Mouse (Mus musculus): ENCODE data around the gene Vax2.

The Vax2 gene

GRCm38 (mm10) chr6:83768485-83768884 lies 57.4 kb downstream of the Vax2 start:
- DNase-seq, result no peak

- DNase-seq, result no peak
These were observed 63.1 kb downstream of the Vax2 start for GRCm38 (mm10) chr6:83774126-83774525.

- DNase-seq, result peak; percentile 34 to 36
These were observed 63.9 kb downstream of the Vax2 start for GRCm38 (mm10) chr6:83774781-83775563.

DNA sequence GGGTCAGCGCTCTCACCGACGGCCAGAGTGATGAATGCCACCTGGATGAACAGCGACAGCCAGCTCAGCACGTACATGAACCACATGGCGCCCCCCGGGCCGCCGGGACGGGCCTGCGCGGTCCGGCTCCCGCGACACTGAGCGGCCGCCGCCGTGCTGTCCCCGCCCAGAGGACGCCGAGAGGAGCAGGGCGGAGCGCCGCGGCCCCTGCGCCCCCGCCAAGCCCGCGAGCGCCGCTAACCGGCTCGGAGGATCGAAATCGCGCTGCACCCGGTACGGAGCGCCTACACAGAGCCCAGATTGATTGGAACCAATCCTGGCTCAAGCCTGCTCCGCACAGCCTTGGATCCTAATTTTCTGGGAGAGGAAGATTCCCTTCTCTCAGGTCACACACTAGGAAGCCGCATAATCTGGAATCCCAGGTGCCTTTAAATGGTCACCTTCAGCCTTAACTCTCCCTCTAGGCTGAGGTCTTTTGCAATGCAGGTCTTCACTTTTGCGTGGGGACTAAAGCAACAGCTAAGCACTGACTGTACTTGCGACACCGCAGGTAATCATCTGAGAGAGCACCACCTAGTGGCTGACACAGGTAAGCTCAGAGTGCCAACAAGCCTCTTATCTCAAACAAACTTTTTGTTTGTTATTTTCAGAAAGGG lies 64.7 kb downstream of the Vax2 start, which contains the start of gene Tex261:
Gene Tex261, minus strand, starts transcription at position 176 of the 656 bp plus-strand sequence.
- peak; percentile 92 to 94 for DNase-seq

DNA sequence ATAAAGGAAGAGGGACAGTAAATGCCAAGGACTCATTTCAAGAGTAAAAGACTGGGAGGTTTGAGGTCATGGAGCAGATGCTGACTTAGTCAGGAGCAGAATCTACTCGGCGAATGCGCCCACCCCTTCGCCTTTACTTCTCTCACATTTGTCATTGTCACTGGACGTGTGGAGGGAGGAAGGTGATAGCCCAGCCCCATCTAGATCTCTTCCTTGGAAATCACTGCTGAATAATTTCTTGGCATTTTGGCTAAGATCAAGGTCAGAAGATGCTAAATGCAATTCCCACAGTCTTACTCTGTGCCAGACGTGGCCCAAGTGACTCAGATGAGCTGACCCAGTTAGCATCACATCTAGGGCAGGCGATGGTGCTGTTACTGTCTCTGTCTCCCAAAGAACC lies 67.2 kb downstream of the Vax2 start:
- DNase-seq, result no peak

DNA sequence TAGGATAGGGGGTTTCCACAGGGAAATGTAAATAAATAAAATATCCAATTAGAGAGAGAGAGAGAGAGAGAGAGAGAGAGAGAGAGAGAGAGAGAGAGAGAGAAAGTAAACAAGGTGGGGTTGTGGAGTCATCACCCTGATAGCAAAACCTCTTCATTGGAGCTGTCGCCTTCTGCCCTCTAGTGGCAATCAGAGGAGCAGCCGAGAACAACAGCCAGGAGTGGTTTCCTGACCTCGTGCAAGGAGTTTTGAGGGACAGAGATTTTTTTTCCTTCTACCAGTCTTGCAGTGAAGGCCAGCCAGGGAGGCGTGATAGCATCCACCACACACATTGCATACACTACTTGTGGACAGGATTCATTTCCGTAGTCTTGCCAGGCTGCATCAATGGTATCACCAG lies 68.0 kb downstream of the Vax2 start:
- peak; percentile 66 to 70 for DNase-seq

GRCm38 (mm10) chr6:83786426-83786825 lies 75.4 kb downstream of the Vax2 start:
- no peak for DNase-seq

All from cerebellum, postnatal 14 days (tissue).